Mouse (Mus musculus): ENCODE data around the gene Fezf1. TPM values are rescaled to one million over a fixed set of nuclear protein-coding genes. Genes with fewer than 3 reads are reported as not detected.

Fezf1 gene
- polyA plus RNA-seq (2012; rRNA removed) (not detected in 2 replicates), polyA plus RNA-seq (2014; fragmentation: Nextera tagmentation; extraction: Ambion mirVana) (not detected in 2 replicates)

DNA sequence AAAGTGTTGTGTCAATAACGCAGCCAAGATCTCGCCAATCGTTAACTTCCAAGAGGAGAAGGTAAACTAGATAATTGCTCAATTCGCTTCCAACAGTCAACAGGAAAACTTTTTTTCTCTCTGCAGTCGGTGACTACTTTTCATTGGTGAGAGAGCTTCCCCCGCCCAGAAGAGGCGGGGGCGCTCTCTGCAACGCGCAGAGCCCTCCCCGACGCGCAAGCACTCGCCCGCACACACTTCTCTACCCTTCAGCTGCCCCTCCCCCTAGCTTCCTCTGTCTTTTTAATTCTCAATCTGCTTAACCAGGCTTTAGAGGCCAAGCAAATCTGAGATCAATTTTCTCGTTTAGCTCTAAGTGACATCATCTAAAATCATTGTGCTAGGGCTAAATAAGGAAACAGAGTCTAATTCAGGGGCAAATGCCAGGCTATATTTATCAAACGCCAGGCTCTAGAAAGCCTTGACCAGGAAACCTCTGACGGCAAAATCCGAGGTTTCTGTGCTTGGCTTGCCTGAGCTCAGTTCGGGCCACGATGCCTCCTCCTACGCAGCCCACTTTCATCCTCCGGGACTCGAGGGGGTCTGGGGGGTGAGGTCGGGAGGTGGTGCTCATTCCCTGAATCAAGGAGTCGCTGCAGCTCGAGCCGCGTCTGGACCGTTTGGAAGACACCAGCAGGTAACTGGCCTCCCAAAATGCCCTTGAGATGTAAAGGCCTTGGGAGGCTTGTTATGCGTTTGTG lies at the start of gene Fezf1:
TSS of gene Fezf1 (minus strand) at position 50 of the 740 bp plus-strand sequence.
- 1% methylated on average over 31 of the region's 31 CpGs for WGBS (ENCODE audit: insufficient replicate concordance)
- TF ChIP-seq CTCF (IDR thresholded peaks at IDR 0.05; ENCODE audit: low read depth) (no peak), EP300 (IDR thresholded peaks at IDR 0.05; ENCODE audit: low read depth) (no peak)
- H3K27me3 ChIP-seq (ENCODE audit: control insufficient read depth, insufficient read depth, low read length), result peaks cover 92% of the 10 kb centered on the region
- H3K4me2 ChIP-seq (ENCODE audit: low read depth), result no peak within 1 kb of the TSS
- no peaks in the 10 kb centered on the region for H3K4me1 ChIP-seq (replicated peaks; ENCODE audit: control insufficient read depth in 2 of 2, insufficient read depth in 2 of 2, low read length in 1 of 2)
- H3K27ac ChIP-seq, result no peak within 1 kb of the TSS
- H3K9ac ChIP-seq (replicated peaks), result no peak within 1 kb of the TSS
- H3K9me3 ChIP-seq (ENCODE audit: control insufficient read depth, low read length), result no peaks in the 10 kb centered on the region
- ATAC-seq (ENCODE audit: insufficient read depth) (no peak), DNase-seq (ENCODE audit: low read depth in 3 of 3, low spot score in 3 of 3) (no peak)
- H3K4me3 ChIP-seq (ENCODE audit: insufficient read depth in 1 of 2, low read depth in 2 of 2, low read length in 2 of 2), result no peak within 1 kb of the TSS
- H3K36me3 ChIP-seq (replicated peaks; ENCODE audit: control insufficient read depth, insufficient read depth, low read depth), result no peaks in the 10 kb centered on the region

DNA sequence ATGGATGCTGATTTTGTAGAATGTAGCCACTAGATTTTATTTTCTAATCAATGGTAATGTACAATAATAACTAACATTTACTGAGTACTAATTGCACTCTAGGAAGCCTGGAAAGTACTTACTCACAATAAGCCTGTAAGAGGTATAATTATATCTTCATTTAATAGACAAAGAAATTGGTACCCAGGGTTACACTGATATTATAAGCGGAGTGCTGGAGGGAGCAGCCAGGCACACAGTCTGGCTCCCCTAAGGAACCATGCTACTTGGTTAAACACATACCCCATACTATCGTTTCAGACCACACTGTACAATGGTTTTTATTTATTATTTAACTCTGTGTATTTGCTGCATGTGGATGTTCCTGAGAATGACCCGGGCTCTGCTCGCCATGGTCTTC lies 46.5 kb upstream of the Fezf1 start:
- 65% methylated on average over 4 of the region's 4 CpGs for WGBS (ENCODE audit: insufficient replicate concordance)
- H3K9me3 ChIP-seq (ENCODE audit: control insufficient read depth, low read length), result no peaks in the 10 kb centered on the region
- TF ChIP-seq EP300 (IDR thresholded peaks at IDR 0.05; ENCODE audit: low read depth) (no peak), CTCF (IDR thresholded peaks at IDR 0.05; ENCODE audit: low read depth) (no peak)

DNA sequence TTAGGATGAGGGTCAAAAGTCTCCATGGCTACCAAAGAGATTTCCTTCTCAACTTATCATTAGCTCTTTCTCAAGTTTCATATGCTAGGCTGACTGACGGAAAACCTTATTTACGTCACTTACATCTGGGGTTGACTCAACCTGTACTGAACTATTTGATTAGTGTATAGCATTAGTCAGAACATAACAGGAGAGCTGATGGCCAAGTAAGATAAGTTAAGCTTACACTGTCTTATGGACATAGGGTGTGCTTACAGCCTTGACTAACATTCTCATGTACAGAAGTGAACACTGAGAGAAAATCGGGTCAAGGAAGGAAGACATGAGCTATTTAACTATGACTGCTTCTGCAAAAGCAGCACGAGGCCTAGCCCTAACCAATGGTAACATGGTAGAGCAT lies 40.6 kb upstream of the Fezf1 start:
- 65% methylated on average over 4 of the region's 4 CpGs for WGBS (ENCODE audit: insufficient replicate concordance)
- TF ChIP-seq EP300 (IDR thresholded peaks at IDR 0.05; ENCODE audit: low read depth), result no peak
- no peak for TF ChIP-seq CTCF (IDR thresholded peaks at IDR 0.05; ENCODE audit: low read depth)

More for the DNA sequence above, 46.5 kb upstream of the Fezf1 start:
- no peak overlapping the region for H3K9ac ChIP-seq (replicated peaks)
- H3K27ac ChIP-seq, result no peak overlapping the region
- H3K4me3 ChIP-seq (ENCODE audit: insufficient read depth in 1 of 2, low read depth in 2 of 2, low read length in 2 of 2), result no peak overlapping the region
- DNase-seq (ENCODE audit: low read depth in 3 of 3, low spot score in 3 of 3), result no peak
- no peaks in the 10 kb centered on the region for H3K36me3 ChIP-seq (replicated peaks; ENCODE audit: control insufficient read depth, insufficient read depth, low read depth)
- no peaks in the 10 kb centered on the region for H3K4me1 ChIP-seq (replicated peaks; ENCODE audit: control insufficient read depth in 2 of 2, insufficient read depth in 2 of 2, low read length in 1 of 2)
- H3K27me3 ChIP-seq (ENCODE audit: control insufficient read depth, insufficient read depth, low read length), result no peaks in the 10 kb centered on the region
- ATAC-seq (ENCODE audit: insufficient read depth), result no peak
- H3K4me2 ChIP-seq (ENCODE audit: low read depth), result no peak overlapping the region

GRCm38 (mm10) chr6:23281514-23281820 lies 33.3 kb upstream of the Fezf1 start:
- H3K9me3 ChIP-seq (ENCODE audit: control insufficient read depth, low read length), result no peaks in the 10 kb centered on the region
- H3K4me2 ChIP-seq (ENCODE audit: low read depth), result no peak overlapping the region
- H3K9ac ChIP-seq (replicated peaks), result no peak overlapping the region
- DNase-seq (ENCODE audit: low read depth in 3 of 3, low spot score in 3 of 3) (no peak), ATAC-seq (ENCODE audit: insufficient read depth) (no peak)
- no peak overlapping the region for H3K27ac ChIP-seq
- WGBS (ENCODE audit: insufficient replicate concordance), result 50% methylated on average over 9 of the region's 9 CpGs
- H3K4me3 ChIP-seq (ENCODE audit: insufficient read depth in 1 of 2, low read depth in 2 of 2, low read length in 2 of 2), result no peak overlapping the region
- H3K27me3 ChIP-seq (ENCODE audit: control insufficient read depth, insufficient read depth, low read length), result no peaks in the 10 kb centered on the region
- H3K36me3 ChIP-seq (replicated peaks; ENCODE audit: control insufficient read depth, insufficient read depth, low read depth), result no peaks in the 10 kb centered on the region
- TF ChIP-seq EP300 (IDR thresholded peaks at IDR 0.05; ENCODE audit: low read depth) (no peak), CTCF (IDR thresholded peaks at IDR 0.05; ENCODE audit: low read depth) (no peak)
- no peaks in the 10 kb centered on the region for H3K4me1 ChIP-seq (replicated peaks; ENCODE audit: control insufficient read depth in 2 of 2, insufficient read depth in 2 of 2, low read length in 1 of 2)

More for the DNA sequence above, 40.6 kb upstream of the Fezf1 start:
- Histone ChIP-seq H3K9ac (replicated peaks) (no peak overlapping the region), H3K27ac (no peak overlapping the region), H3K4me1 (replicated peaks; ENCODE audit: control insufficient read depth in 2 of 2, insufficient read depth in 2 of 2, low read length in 1 of 2) (no peaks in the 10 kb centered on the region), H3K9me3 (ENCODE audit: control insufficient read depth, low read length) (no peaks in the 10 kb centered on the region), H3K4me2 (ENCODE audit: low read depth) (no peak overlapping the region), H3K36me3 (replicated peaks; ENCODE audit: control insufficient read depth, insufficient read depth, low read depth) (no peaks in the 10 kb centered on the region), H3K4me3 (ENCODE audit: insufficient read depth in 1 of 2, low read depth in 2 of 2, low read length in 2 of 2) (no peak overlapping the region), H3K27me3 (ENCODE audit: control insufficient read depth, insufficient read depth, low read length) (no peaks in the 10 kb centered on the region)
- DNase-seq (ENCODE audit: low read depth in 3 of 3, low spot score in 3 of 3), result no peak
- no peak for ATAC-seq (ENCODE audit: insufficient read depth)

DNA sequence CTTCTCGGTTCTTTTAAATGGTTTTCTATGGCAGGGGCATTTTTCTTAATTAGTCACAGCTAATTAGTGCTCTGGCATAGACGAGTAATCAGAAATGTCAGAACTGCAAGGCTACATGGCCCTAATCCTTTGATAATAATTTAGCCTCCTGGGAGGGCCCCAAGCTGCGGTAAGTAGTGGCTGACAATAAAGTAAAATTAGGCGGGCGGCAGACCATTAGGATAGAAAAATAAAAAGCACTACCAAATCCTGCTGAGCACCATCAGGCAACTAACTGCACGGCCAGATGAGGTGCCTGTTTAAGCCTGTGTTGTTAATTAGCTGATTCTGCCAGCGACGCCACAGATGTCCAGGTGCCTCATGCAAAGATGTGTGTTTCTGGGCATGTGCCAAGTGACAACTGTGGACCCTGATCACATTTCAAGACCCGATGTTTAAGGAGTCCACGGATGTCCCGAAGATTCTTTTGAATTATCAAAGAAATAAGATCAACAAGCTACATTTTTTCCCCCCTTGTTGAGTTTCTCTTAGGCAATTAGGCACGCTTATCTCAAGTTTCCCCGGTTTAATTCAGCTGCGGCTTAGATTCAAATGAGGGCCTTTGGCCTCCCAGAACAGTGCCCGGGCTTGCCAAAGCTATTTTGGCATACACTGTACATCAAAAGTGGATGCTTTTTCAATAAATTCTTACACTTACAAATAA lies 32.8 kb upstream of the Fezf1 start:
- H3K9me3 ChIP-seq (ENCODE audit: control insufficient read depth, low read length), result no peaks in the 10 kb centered on the region
- H3K4me3 ChIP-seq (ENCODE audit: insufficient read depth in 1 of 2, low read depth in 2 of 2, low read length in 2 of 2), result no peak overlapping the region
- DNase-seq (ENCODE audit: low read depth in 3 of 3, low spot score in 3 of 3) (no peak), ATAC-seq (ENCODE audit: insufficient read depth) (no peak)
- no peaks in the 10 kb centered on the region for H3K4me1 ChIP-seq (replicated peaks; ENCODE audit: control insufficient read depth in 2 of 2, insufficient read depth in 2 of 2, low read length in 1 of 2)
- H3K9ac ChIP-seq (replicated peaks), result no peak overlapping the region
- TF ChIP-seq EP300 (IDR thresholded peaks at IDR 0.05; ENCODE audit: low read depth) (no peak), CTCF (IDR thresholded peaks at IDR 0.05; ENCODE audit: low read depth) (no peak)
- no peak overlapping the region for H3K27ac ChIP-seq
- H3K4me2 ChIP-seq (ENCODE audit: low read depth), result no peak overlapping the region
- H3K27me3 ChIP-seq (ENCODE audit: control insufficient read depth, insufficient read depth, low read length), result no peaks in the 10 kb centered on the region
- 54% methylated on average over 15 of the region's 15 CpGs for WGBS (ENCODE audit: insufficient replicate concordance)
- no peaks in the 10 kb centered on the region for H3K36me3 ChIP-seq (replicated peaks; ENCODE audit: control insufficient read depth, insufficient read depth, low read depth)

Data from liver, embryonic 14.5 days (tissue).